Mouse (Mus musculus): ENCODE measurements around the gene Adam10.

GRCm38 (mm10) chr9:70671278-70671677, 7.5 kb upstream of the Adam10 start:
- TF ChIP-seq CTCF (IDR thresholded peaks at IDR 0.05; ENCODE audit: extremely low read depth, insufficient read depth, insufficient read length, insufficient replicate concordance) = no peak
- TF ChIP-seq POLR2A (IDR thresholded peaks at IDR 0.05; ENCODE audit: low read depth, low read length) = peak; percentile 38
